Mouse (Mus musculus): ENCODE data around the gene Agr3. TPM values are rescaled to one million over a fixed set of nuclear protein-coding genes. Genes with fewer than 3 reads are reported as not detected.

Agr3 gene
- polyA plus RNA-seq, 1 experiment from 2014 or later: 0.43 TPM

GRCm38 (mm10) chr12:35979625-35980024, 54.2 kb downstream of the Agr3 start:
- H3K4me1 ChIP-seq (replicated peaks; ENCODE audit: control insufficient read depth, insufficient read depth, low read length): no peaks in the 10 kb centered on the region
- H3K9ac ChIP-seq (ENCODE audit: low read depth, low read length): no peak overlapping the region
- 55% methylated on average over 5 of the region's 5 CpGs for WGBS
- H3K9me3 ChIP-seq (ENCODE audit: control insufficient read depth): no peaks in the 10 kb centered on the region
- no peaks in the 10 kb centered on the region for H3K36me3 ChIP-seq (ENCODE audit: control insufficient read depth, insufficient read depth)
- ATAC-seq: no peak
- H3K4me3 ChIP-seq (ENCODE audit: low read depth, low read length): no peak overlapping the region
- H3K4me2 ChIP-seq (replicated peaks; ENCODE audit: low read depth): no peak overlapping the region
- H3K27me3 ChIP-seq (replicated peaks; ENCODE audit: control insufficient read depth, insufficient read depth, low read length): no peaks in the 10 kb centered on the region
- no peak overlapping the region for H3K27ac ChIP-seq (ENCODE audit: low read depth, low read length)
- no peak for TF ChIP-seq CTCF (IDR thresholded peaks at IDR 0.05; ENCODE audit: low read depth)

GRCm38 (mm10) chr12:35981732-35982360, 56.4 kb downstream of the Agr3 start:
- WGBS: 18% methylated on average over 6 of the region's 6 CpGs
- H3K27ac ChIP-seq (ENCODE audit: low read depth, low read length): no peak overlapping the region
- peak; percentile 82 for ATAC-seq
- no peak overlapping the region for H3K4me2 ChIP-seq (replicated peaks; ENCODE audit: low read depth)
- H3K27me3 ChIP-seq (replicated peaks; ENCODE audit: control insufficient read depth, insufficient read depth, low read length): no peaks in the 10 kb centered on the region
- H3K4me3 ChIP-seq (ENCODE audit: low read depth, low read length): no peak overlapping the region
- no peak for TF ChIP-seq CTCF (IDR thresholded peaks at IDR 0.05; ENCODE audit: low read depth)
- H3K4me1 ChIP-seq (replicated peaks; ENCODE audit: control insufficient read depth, insufficient read depth, low read length): no peaks in the 10 kb centered on the region
- H3K36me3 ChIP-seq (ENCODE audit: control insufficient read depth, insufficient read depth): no peaks in the 10 kb centered on the region
- H3K9me3 ChIP-seq (ENCODE audit: control insufficient read depth): no peaks in the 10 kb centered on the region
- H3K9ac ChIP-seq (ENCODE audit: low read depth, low read length): no peak overlapping the region

GRCm38 (mm10) chr12:35983472-35983871, 58.1 kb downstream of the Agr3 start:
- Histone ChIP-seq H3K36me3 (ENCODE audit: control insufficient read depth, insufficient read depth) (no peaks in the 10 kb centered on the region), H3K9ac (ENCODE audit: low read depth, low read length) (no peak overlapping the region), H3K4me1 (replicated peaks; ENCODE audit: control insufficient read depth, insufficient read depth, low read length) (no peaks in the 10 kb centered on the region), H3K9me3 (ENCODE audit: control insufficient read depth) (no peaks in the 10 kb centered on the region), H3K4me3 (ENCODE audit: low read depth, low read length) (no peak overlapping the region), H3K4me2 (replicated peaks; ENCODE audit: low read depth) (no peak overlapping the region), H3K27ac (ENCODE audit: low read depth, low read length) (no peak overlapping the region), H3K27me3 (replicated peaks; ENCODE audit: control insufficient read depth, insufficient read depth, low read length) (no peaks in the 10 kb centered on the region)
- 83% methylated on average over 9 of the region's 9 CpGs for WGBS
- no peak for ATAC-seq
- no peak for TF ChIP-seq CTCF (IDR thresholded peaks at IDR 0.05; ENCODE audit: low read depth)

- H3K27ac ChIP-seq (ENCODE audit: low read depth, low read length): no peak overlapping the region
- WGBS: 78% methylated on average over 5 of the region's 5 CpGs
- no peak overlapping the region for H3K4me3 ChIP-seq (ENCODE audit: low read depth, low read length)
- H3K4me2 ChIP-seq (replicated peaks; ENCODE audit: low read depth): no peak overlapping the region
- no peak for ATAC-seq
- no peaks in the 10 kb centered on the region for H3K36me3 ChIP-seq (ENCODE audit: control insufficient read depth, insufficient read depth)
- no peaks in the 10 kb centered on the region for H3K4me1 ChIP-seq (replicated peaks; ENCODE audit: control insufficient read depth, insufficient read depth, low read length)
- no peak for TF ChIP-seq CTCF (IDR thresholded peaks at IDR 0.05; ENCODE audit: low read depth)
- H3K9ac ChIP-seq (ENCODE audit: low read depth, low read length): no peak overlapping the region
- H3K9me3 ChIP-seq (ENCODE audit: control insufficient read depth): no peaks in the 10 kb centered on the region
- no peaks in the 10 kb centered on the region for H3K27me3 ChIP-seq (replicated peaks; ENCODE audit: control insufficient read depth, insufficient read depth, low read length)
Observed at GRCm38 (mm10) chr12:35984743-35985142, 59.3 kb downstream of the Agr3 start.

- peak within 1 kb of the TSS; percentile 2; the same call in 1 of the 2 replicates for H3K4me3 ChIP-seq (ENCODE audit: low read depth, low read length)
- TF ChIP-seq CTCF (IDR thresholded peaks at IDR 0.05; ENCODE audit: low read depth): no peak
- H3K9ac ChIP-seq (ENCODE audit: low read depth, low read length): no peak within 1 kb of the TSS
- H3K27ac ChIP-seq (ENCODE audit: low read depth, low read length): no peak within 1 kb of the TSS; the same call in 1 of the 2 replicates
- ATAC-seq: peak; percentile 56
- H3K9me3 ChIP-seq (ENCODE audit: control insufficient read depth): no peaks in the 10 kb centered on the region
- 43% methylated on average over 9 of the region's 9 CpGs for WGBS
- H3K4me1 ChIP-seq (replicated peaks; ENCODE audit: control insufficient read depth, insufficient read depth, low read length): 0 out of 2 replicates have a peak, but pooled peaks cover 5% of the 10 kb centered on the region
- H3K4me2 ChIP-seq (replicated peaks; ENCODE audit: low read depth): peak within 1 kb of the TSS; percentile 30
- H3K36me3 ChIP-seq (ENCODE audit: control insufficient read depth, insufficient read depth): no peaks in the 10 kb centered on the region
- H3K27me3 ChIP-seq (replicated peaks; ENCODE audit: control insufficient read depth, insufficient read depth, low read length): no peaks in the 10 kb centered on the region
Observed at GRCm38 (mm10) chr12:35992711-35993110, 67.3 kb downstream of the Agr3 start, which contains the start of gene Agr2. Agr2 (plus strand) TSS chr12:35992907.

GRCm38 (mm10) chr12:35993583-35993982, 68.2 kb downstream of the Agr3 start:
- Histone ChIP-seq H3K4me3 (ENCODE audit: low read depth, low read length) (no peak overlapping the region), H3K4me2 (replicated peaks; ENCODE audit: low read depth) (peak overlapping the region; percentile 30)
- peak; percentile 58; the same call in 1 of the 2 replicates for ATAC-seq

More at GRCm38 (mm10) chr12:35993583-35993982, 68.2 kb downstream of the Agr3 start:
- Histone ChIP-seq H3K27ac (ENCODE audit: low read depth, low read length) (no peak overlapping the region), H3K36me3 (ENCODE audit: control insufficient read depth, insufficient read depth) (no peaks in the 10 kb centered on the region), H3K9ac (ENCODE audit: low read depth, low read length) (no peak overlapping the region), H3K4me1 (replicated peaks; ENCODE audit: control insufficient read depth, insufficient read depth, low read length) (0 out of 2 replicates have a peak, but pooled peaks cover 5% of the 10 kb centered on the region), H3K27me3 (replicated peaks; ENCODE audit: control insufficient read depth, insufficient read depth, low read length) (no peaks in the 10 kb centered on the region), H3K9me3 (ENCODE audit: control insufficient read depth) (no peaks in the 10 kb centered on the region)
- 34% methylated on average over 3 of the region's 3 CpGs for WGBS
- TF ChIP-seq CTCF (IDR thresholded peaks at IDR 0.05; ENCODE audit: low read depth): no peak

Data from intestine, postnatal 0 days (tissue).